Mouse (Mus musculus): ENCODE measurements at regions not wholly inside any gene's neighbourhood (a gene's known extent, or its start where the extent isn't known, plus 50 kb on each side); places are given as distances from the start of the nearest gene placed in this dataset.
"Not testable (repeated sequence)": the region's sequence is repeated elsewhere in the genome, so short reads cannot be mapped to it uniquely, and the experiment has no call there.

DNA sequence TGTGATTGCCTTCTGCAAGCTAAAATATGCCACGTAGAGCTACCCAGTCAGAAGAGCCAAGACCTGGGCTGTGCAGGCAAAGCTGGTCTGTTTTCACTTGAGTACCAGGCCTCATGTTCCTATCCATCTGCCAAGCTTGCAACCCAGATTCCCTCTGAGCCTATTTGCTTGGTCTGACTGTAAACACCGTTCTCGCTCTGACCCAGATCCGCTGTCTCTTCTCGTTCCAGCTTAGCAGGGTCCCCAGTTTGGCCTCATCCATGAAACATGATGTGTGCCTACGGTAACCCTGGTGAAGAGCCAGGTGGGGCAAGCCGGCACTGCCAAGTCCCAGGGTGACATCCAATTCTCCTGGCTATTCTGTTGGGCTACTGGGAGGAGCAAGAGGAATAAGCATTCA, 192.5 kb upstream of the Serp2 start:
- DNase-seq (ENCODE audit: low read depth), result no peak

DNA sequence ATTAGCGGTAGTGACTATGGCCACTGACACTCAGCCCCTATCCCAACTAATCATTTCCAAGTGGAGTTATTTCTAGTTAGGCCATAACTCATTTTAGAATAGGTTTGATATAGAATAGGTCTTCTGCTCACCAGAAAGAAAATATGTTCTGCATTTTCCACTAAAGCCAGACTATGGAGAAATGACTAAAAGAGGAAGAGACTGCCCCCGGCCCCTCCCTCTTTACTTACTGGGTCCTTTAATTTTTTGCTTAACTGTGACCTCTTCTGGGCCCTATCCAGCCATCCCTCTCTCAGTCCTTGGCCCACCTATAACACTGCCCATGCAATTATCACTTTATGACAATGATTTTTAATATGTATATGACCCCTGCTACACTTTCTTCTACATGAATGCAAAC, 192.0 kb upstream of the Serp2 start:
- no peak for DNase-seq (ENCODE audit: low read depth)

GRCm38 (mm10) chr14:76747814-76748213, 191.1 kb upstream of the Serp2 start:
- DNase-seq (ENCODE audit: low read depth), result no peak

- DNase-seq (ENCODE audit: low read depth), result no peak
These were observed 189.6 kb upstream of the Serp2 start for GRCm38 (mm10) chr14:76746282-76746681.

- DNase-seq (ENCODE audit: low read depth), result no peak
These were observed 188.2 kb upstream of the Serp2 start for GRCm38 (mm10) chr14:76744674-76745433.

DNA sequence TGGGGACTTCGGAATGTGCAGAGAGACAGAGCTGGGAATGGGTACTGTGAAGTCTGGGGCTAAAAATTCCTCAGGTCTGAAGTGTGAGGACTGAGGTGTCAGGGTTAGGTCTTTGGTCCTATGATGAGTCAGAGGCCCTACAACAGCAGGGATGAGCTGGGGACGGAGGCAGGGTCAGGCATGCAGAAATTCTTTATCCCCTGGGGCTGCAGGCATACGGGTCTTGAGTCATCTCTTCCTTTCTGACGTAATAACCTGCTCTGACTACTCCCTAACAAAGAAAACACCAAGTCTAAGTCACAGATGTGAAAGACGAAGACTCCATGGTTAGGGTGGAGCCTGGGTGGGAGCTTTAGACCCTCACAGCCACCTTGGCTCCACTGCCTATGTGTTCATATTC, 185.6 kb upstream of the Serp2 start:
- no peak for DNase-seq (ENCODE audit: low read depth)

DNA sequence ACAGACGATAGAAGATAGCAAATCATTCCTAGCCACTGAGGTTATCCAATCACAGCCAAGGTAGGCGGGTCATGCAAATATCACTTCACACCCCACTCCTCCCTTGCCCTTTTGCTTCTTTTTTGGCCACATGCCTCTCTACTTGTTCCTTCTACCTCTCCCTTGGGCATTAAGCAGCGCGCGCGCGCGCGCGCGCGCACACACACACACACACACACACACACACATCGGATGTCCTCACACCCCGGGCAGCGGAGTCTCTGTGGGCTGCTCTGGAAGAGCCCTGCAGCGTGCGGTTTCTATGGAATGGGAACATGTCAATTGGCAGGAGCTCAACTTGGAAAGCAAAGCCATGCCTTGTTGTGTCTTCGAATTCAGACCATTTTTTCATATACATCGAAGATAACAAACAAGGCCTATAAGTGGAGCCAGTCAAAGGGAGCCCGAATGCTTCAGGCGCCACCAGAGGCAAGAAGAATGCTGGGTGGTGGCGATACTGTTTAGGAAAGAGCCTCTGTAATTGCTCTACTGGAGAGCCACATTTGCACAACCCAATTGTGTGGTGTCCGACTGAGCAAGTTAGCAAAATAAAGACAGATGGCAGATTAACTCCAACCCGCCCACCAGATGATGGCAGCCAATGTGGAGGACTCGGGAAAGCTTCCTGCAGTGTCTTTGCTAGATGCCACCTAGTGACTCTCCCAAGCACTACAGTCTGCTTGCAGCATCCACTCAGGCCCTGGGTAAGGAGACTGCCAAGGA, 183.3 kb upstream of the Serp2 start:
- no peak for DNase-seq (ENCODE audit: low read depth)

DNA sequence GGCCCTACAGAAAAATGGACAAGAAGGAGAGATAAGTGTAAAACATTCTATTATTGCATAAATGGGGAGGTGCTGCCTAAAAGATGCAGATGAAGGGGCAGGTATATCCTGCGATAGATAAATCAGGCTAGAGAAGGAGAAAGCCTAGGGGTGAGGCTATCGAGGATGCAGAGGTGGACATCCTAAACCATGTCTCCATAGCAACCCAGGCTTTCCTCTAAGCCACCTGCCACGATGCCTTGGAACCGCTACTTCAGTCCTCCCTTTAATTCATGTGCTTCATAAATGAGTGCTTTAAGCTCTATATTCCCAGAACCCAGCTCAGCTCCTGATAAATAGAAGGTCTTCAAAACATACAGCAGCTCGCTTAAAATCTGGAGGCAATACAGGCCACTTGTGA, 179.3 kb upstream of the Serp2 start:
- DNase-seq (ENCODE audit: low read depth), result no peak

GRCm38 (mm10) chr14:76735107-76735506, 178.4 kb upstream of the Serp2 start:
- DNase-seq (ENCODE audit: low read depth), result no peak

DNA sequence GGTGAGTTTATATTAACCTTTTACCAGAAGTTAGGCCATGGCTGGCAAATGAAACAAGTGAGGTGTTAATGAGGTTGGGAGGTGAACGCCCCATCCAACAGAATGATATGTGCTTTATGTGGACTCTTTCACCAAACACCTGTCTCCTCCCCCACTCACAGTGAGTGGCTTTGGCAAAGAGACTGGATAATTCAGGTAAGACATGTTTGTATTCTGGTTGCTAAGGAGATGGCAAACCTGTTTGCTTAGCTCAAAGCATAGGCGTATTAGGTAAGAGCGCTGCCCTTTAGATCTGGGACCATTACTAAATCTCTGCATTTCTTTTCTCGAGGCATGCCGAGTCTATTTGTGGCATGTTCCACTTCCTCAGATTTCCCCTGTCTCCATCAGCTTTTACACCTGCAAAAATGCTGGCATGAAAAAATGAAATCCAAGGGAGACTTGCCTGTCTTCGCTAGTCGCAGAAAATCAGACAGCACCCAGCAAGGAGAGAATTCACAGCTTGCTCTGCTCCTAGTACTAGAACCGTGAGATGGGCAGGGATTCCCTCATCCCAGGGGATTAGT, 176.7 kb upstream of the Serp2 start:
- no peak for DNase-seq (ENCODE audit: low read depth)

GRCm38 (mm10) chr14:76731096-76731986, 174.7 kb upstream of the Serp2 start:
- no peak for DNase-seq (ENCODE audit: low read depth)

- no peak for DNase-seq (ENCODE audit: low read depth)
These were observed 169.2 kb upstream of the Serp2 start for GRCm38 (mm10) chr14:76725844-76726243.

GRCm38 (mm10) chr14:76725231-76725630, 168.5 kb upstream of the Serp2 start:
- DNase-seq (ENCODE audit: low read depth), result not testable (repeated sequence)

- DNase-seq (ENCODE audit: low read depth), result no peak
These were observed 168.1 kb upstream of the Serp2 start for GRCm38 (mm10) chr14:76724826-76725225.

- DNase-seq (ENCODE audit: low read depth), result no peak
These were observed 167.7 kb upstream of the Serp2 start for GRCm38 (mm10) chr14:76724395-76724794.

DNA sequence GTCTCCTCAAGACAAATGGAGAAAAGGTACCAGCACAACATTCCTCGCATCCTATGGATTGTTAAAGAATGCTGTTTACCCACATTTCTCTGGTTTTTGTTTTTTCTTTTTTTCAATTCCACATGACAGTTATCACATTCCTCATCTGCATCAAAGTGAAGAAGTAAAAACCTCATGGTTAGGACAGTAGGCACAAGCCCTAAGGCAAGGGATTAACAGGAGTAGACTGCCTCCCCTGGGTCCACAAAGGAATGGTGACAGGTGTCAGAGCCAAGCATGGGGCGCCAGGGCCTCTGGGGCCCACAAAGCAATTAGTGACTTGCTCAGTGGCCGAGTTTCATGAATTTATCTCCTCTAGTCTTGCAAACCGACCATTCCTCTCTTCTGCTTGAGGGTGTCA, 166.9 kb upstream of the Serp2 start:
- no peak for DNase-seq (ENCODE audit: low read depth)

GRCm38 (mm10) chr14:76722297-76722696, 165.6 kb upstream of the Serp2 start:
- DNase-seq (ENCODE audit: low read depth), result no peak

DNA sequence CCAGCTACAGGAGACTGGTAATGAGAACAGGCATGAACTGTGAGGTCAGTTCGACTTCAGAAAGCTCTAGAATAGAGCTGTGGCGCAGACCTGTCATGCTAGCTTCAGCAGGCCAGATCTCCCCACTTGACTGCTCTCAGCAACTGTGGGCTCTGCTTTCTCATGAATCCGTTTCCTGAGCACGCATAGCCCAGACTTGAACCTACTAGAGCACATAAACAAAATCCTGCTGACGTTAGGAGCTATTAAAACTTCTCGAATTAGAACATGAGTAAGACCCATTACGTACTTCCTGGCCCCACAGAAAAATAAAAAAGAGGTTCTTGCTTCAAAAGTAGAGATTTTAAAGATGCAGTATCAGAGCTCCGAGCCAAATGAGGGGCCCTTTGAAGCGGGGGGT, 165.1 kb upstream of the Serp2 start:
- DNase-seq (ENCODE audit: low read depth), result no peak

DNA sequence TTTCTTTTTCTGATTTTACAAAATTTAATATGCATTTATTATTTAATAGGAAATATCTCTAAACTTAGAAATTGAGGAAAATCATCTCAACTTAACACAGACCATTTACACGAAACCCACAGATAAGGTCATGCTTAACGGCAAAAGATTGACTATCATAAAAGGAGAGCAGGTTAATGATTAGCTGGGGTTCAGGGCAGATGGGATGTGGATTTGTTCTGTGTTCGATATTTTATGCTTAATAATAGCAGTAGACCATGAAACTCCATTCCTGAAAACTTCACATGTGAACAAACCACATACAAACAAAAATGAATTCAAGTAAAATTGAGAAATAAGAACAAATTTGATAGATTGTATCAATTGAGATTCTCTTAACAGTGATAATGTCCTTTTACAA, 160.4 kb upstream of the Serp2 start:
- DNase-seq (ENCODE audit: low read depth), result no peak

- DNase-seq (ENCODE audit: low read depth), result no peak
These were observed 158.0 kb upstream of the Serp2 start for GRCm38 (mm10) chr14:76714727-76715126.

DNA sequence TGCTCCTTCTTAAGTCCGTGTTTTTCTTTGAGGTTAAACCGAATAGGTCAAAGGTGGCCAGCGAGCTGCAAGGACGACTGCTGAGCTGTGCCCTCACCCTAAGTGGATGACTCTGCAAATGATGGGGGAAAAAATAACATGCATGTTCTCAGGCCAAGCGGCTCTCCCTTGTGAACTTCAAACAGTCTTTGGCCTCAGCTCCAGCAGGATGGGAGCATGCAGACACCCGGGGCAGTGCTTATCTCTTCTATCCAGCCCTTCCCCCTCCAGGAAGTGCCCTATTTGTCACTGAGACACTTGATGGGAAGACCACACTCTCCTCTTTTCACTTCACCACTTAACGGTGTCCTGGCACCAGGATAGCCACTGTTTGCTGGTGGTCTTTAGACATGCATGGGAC, 157.3 kb upstream of the Serp2 start:
- no peak for DNase-seq (ENCODE audit: low read depth)

- no peak for DNase-seq (ENCODE audit: low read depth)
These were observed 152.0 kb upstream of the Serp2 start for GRCm38 (mm10) chr14:76708728-76709127.

All from naive thymus-derived CD4-positive, alpha-beta T cell, adult 2 months (primary cell).